Mouse (Mus musculus) cerebellum, postnatal 25 days (tissue): ENCODE data around the gene Mast4.
A peak's percentile ranks its signal among the peaks of the same experiment; 100 is the strongest.

ENCODE experiments used
- DNase-seq, 2 experiments: peaks; one replicate each; pipeline ENCODE4 v3.0.0; 2021; ENCODE audit warnings: mixed read lengths in 2 of 2

Gene Mast4

GRCm38 (mm10) chr13:102886147-102886546 is 448.1 kb downstream of the Mast4 start:
- DNase-seq, result no peak

- DNase-seq, result no peak
Measured at GRCm38 (mm10) chr13:102880381-102881076, 453.8 kb downstream of the Mast4 start.

- no peak for DNase-seq
Measured at GRCm38 (mm10) chr13:102878631-102879030, 455.7 kb downstream of the Mast4 start.

GRCm38 (mm10) chr13:102877766-102878325 is 456.5 kb downstream of the Mast4 start:
- no peak for DNase-seq

GRCm38 (mm10) chr13:102877154-102877553 is 457.1 kb downstream of the Mast4 start:
- DNase-seq, result no peak

GRCm38 (mm10) chr13:102875520-102875919 is 458.8 kb downstream of the Mast4 start:
- no peak for DNase-seq

- DNase-seq, result no peak
Measured at GRCm38 (mm10) chr13:102875144-102875476, 459.2 kb downstream of the Mast4 start.

- peak; percentile 19 to 26 for DNase-seq
Measured at GRCm38 (mm10) chr13:102874465-102875143, 459.7 kb downstream of the Mast4 start.

GRCm38 (mm10) chr13:102873412-102874016 is 460.8 kb downstream of the Mast4 start:
- DNase-seq, result no peak

GRCm38 (mm10) chr13:102871380-102872104 is 462.8 kb downstream of the Mast4 start:
- DNase-seq, result no peak

GRCm38 (mm10) chr13:102869541-102869940 is 464.8 kb downstream of the Mast4 start:
- no peak for DNase-seq

GRCm38 (mm10) chr13:102866816-102867215 is 467.5 kb downstream of the Mast4 start:
- no peak for DNase-seq

GRCm38 (mm10) chr13:102865971-102866724 is 468.1 kb downstream of the Mast4 start:
- DNase-seq, result peak in 1 of 2 experiments; percentile 31

GRCm38 (mm10) chr13:102865494-102865893 is 468.8 kb downstream of the Mast4 start:
- DNase-seq, result no peak

GRCm38 (mm10) chr13:102864840-102865239 is 469.5 kb downstream of the Mast4 start:
- no peak for DNase-seq

GRCm38 (mm10) chr13:102864079-102864478 is 470.2 kb downstream of the Mast4 start:
- no peak for DNase-seq

GRCm38 (mm10) chr13:102862981-102863380 is 471.3 kb downstream of the Mast4 start:
- no peak for DNase-seq

GRCm38 (mm10) chr13:102862397-102862796 is 471.9 kb downstream of the Mast4 start:
- DNase-seq, result no peak

GRCm38 (mm10) chr13:102860733-102861132 is 473.6 kb downstream of the Mast4 start:
- no peak for DNase-seq

- no peak for DNase-seq
Measured at GRCm38 (mm10) chr13:102860135-102860534, 474.2 kb downstream of the Mast4 start.

GRCm38 (mm10) chr13:102857539-102857838 is 476.8 kb downstream of the Mast4 start:
- no peak for DNase-seq

- DNase-seq, result no peak
Measured at GRCm38 (mm10) chr13:102856821-102857538, 477.3 kb downstream of the Mast4 start.
